ENCODE assay signal across 13 mouse cellular contexts in genomic region chr11:45921026-45921425, GRCm38 (mm10). TPM values are rescaled to one million over a fixed set of nuclear protein-coding genes. Genes with fewer than 3 reads are reported as not detected.
DNase-seq lines count a peak whose midpoint lies in the region; ATAC-seq lines count a peak whose summit lies in the region.
"Had no signal": no experiment of that assay in that cellular context is flagged by ENCODE, and none has a peak within 500 bp of the region (broad histone marks: within the 10 kb centered on the region; RNA-seq: fewer than 3 reads in every experiment).

No protein-coding gene starts in this region.

- H3K4me3 ChIP-seq in kidney, embryonic 16.5 days (ENCODE audit: low read length): no peak overlapping the region
- H3K4me3 ChIP-seq in embryonic facial prominence, embryonic 14.5 days (ENCODE audit: low read depth, low read length): no peak overlapping the region
- H3K4me3 ChIP-seq in hindbrain, embryonic 16.5 days (ENCODE audit: low read length): no peak overlapping the region
- H3K4me3 ChIP-seq in midbrain, embryonic 14.5 days (replicated peaks; ENCODE audit: low read depth, low read length): no peak overlapping the region
- H3K4me3 ChIP-seq: megakaryocyte, embryonic 14.5 days had no signal

- no peaks in the 10 kb centered on the region for H3K27me3 ChIP-seq in kidney, embryonic 16.5 days (ENCODE audit: insufficient read depth, low read length)
- H3K27me3 ChIP-seq in embryonic facial prominence, embryonic 14.5 days (replicated peaks; ENCODE audit: control insufficient read depth, insufficient read depth, low read length): no peaks in the 10 kb centered on the region
- H3K27me3 ChIP-seq in hindbrain, embryonic 16.5 days (replicated peaks; ENCODE audit: control insufficient read depth, insufficient read depth, low read length): no peaks in the 10 kb centered on the region
- no peaks in the 10 kb centered on the region for H3K27me3 ChIP-seq in midbrain, embryonic 14.5 days (ENCODE audit: control insufficient read depth, insufficient read depth, low read length)

- no peak for ATAC-seq in kidney, embryonic 16.5 days (ENCODE audit: low FRiP score, low TSS enrichment)
- ATAC-seq in embryonic facial prominence, embryonic 14.5 days (ENCODE audit: low read depth): no peak
- peak; percentile 10; the same call in 1 of the 2 replicates for ATAC-seq in hindbrain, embryonic 16.5 days
- no peak for ATAC-seq in midbrain, embryonic 14.5 days (ENCODE audit: low FRiP score, low TSS enrichment)
- ATAC-seq in CD4-positive, CD25-positive, alpha-beta regulatory T cell, adult 4 months: no peak

- DNase-seq in kidney, postnatal 25 days: no peak
- DNase-seq in embryonic facial prominence, embryonic 14.5 days (ENCODE audit: low spot score): no peak
- DNase-seq in midbrain, embryonic 14.5 days: no peak
- DNase-seq in thymus, postnatal 0 days (ENCODE audit: low spot score): no peak
- DNase-seq in B cell, adult 2 months: no peak
- DNase-seq: adrenal gland, adult 2 months; kidney, adult 2 months; thymus, postnatal 36 days had no signal

- H3K4me2 ChIP-seq in kidney, embryonic 16.5 days (replicated peaks; ENCODE audit: low read depth, low read length): peak overlapping the region; percentile 29
- H3K4me2 ChIP-seq in embryonic facial prominence, embryonic 14.5 days (ENCODE audit: low read depth, low read length): 0 out of 2 replicates have a peak overlapping the region, but pooled peaks have one; percentile 23
- peak overlapping the region; percentile 36 for H3K4me2 ChIP-seq in hindbrain, embryonic 16.5 days (ENCODE audit: low read length)
- H3K4me2 ChIP-seq in midbrain, embryonic 14.5 days (ENCODE audit: low read length): peak overlapping the region; percentile 37

- 56% methylated on average over 8 of the region's 8 CpGs for WGBS in kidney, embryonic 16.5 days
- 58% methylated on average over 8 of the region's 8 CpGs for WGBS in embryonic facial prominence, embryonic 14.5 days
- 43% methylated on average over 8 of the region's 8 CpGs for WGBS in hindbrain, embryonic 16.5 days
- 35% methylated on average over 8 of the region's 8 CpGs for WGBS in midbrain, embryonic 14.5 days

- no peaks in the 10 kb centered on the region for H3K9me3 ChIP-seq in kidney, embryonic 16.5 days (ENCODE audit: low read length)
- H3K9me3 ChIP-seq in embryonic facial prominence, embryonic 14.5 days (ENCODE audit: control insufficient read depth, low read length): no peaks in the 10 kb centered on the region
- no peaks in the 10 kb centered on the region for H3K9me3 ChIP-seq in hindbrain, embryonic 16.5 days (ENCODE audit: control insufficient read depth, low read length)
- H3K9me3 ChIP-seq in midbrain, embryonic 14.5 days (ENCODE audit: control insufficient read depth, low read length): no peaks in the 10 kb centered on the region
- H3K9me3 ChIP-seq: G1E; megakaryocyte, embryonic 14.5 days had no signal

- H3K9ac ChIP-seq in kidney, embryonic 16.5 days (replicated peaks; ENCODE audit: low read length): no peak overlapping the region
- peak overlapping the region; percentile 30; the same call in 1 of the 2 replicates for H3K9ac ChIP-seq in embryonic facial prominence, embryonic 14.5 days (ENCODE audit: low read depth, low read length)
- H3K9ac ChIP-seq in hindbrain, embryonic 16.5 days (ENCODE audit: low read depth, low read length): no peak overlapping the region
- H3K9ac ChIP-seq in midbrain, embryonic 14.5 days (replicated peaks; ENCODE audit: low read length): no peak overlapping the region

- no peak overlapping the region for H3K27ac ChIP-seq in kidney, embryonic 16.5 days (ENCODE audit: low read length)
- no peak overlapping the region for H3K27ac ChIP-seq in embryonic facial prominence, embryonic 14.5 days (replicated peaks; ENCODE audit: low read depth, low read length)
- H3K27ac ChIP-seq in hindbrain, embryonic 16.5 days (ENCODE audit: low read depth, low read length): peak overlapping the region; percentile 60; the same call in 1 of the 2 replicates
- peak overlapping the region; percentile 73 for H3K27ac ChIP-seq in midbrain, embryonic 14.5 days (replicated peaks; ENCODE audit: low read depth, low read length)

- H3K4me1 ChIP-seq in kidney, embryonic 16.5 days (ENCODE audit: insufficient read depth, low read length): peaks cover 5% of the 10 kb centered on the region; the same call in 1 of the 2 replicates
- H3K4me1 ChIP-seq in embryonic facial prominence, embryonic 14.5 days (ENCODE audit: control insufficient read depth, insufficient read depth, low read length): 0 out of 2 replicates have a peak, but pooled peaks cover 4% of the 10 kb centered on the region
- H3K4me1 ChIP-seq in hindbrain, embryonic 16.5 days (ENCODE audit: control insufficient read depth, insufficient read depth, low read depth, low read length): peaks cover 7% of the 10 kb centered on the region; the same call in 1 of the 2 replicates
- peaks cover 10% of the 10 kb centered on the region for H3K4me1 ChIP-seq in midbrain, embryonic 14.5 days (ENCODE audit: control insufficient read depth, insufficient read depth, low read length)

- H3K36me3 ChIP-seq in kidney, embryonic 16.5 days (ENCODE audit: insufficient read depth, low read length): no peaks in the 10 kb centered on the region
- H3K36me3 ChIP-seq in embryonic facial prominence, embryonic 14.5 days (ENCODE audit: control insufficient read depth, insufficient read depth, low read length): no peaks in the 10 kb centered on the region
- no peaks in the 10 kb centered on the region for H3K36me3 ChIP-seq in hindbrain, embryonic 16.5 days (ENCODE audit: control insufficient read depth, insufficient read depth, low read length)
- H3K36me3 ChIP-seq in midbrain, embryonic 14.5 days (ENCODE audit: control insufficient read depth, insufficient read depth, low read length): no peaks in the 10 kb centered on the region
- H3K36me3 ChIP-seq: G1E had no signal

RNA-seq across cellular contexts. Expression of gene Lsm11, which starts 23.7 kb away (rescaled TPM):
- 3.9 and 4.3 TPM in 2 replicates for polyA plus RNA-seq in kidney, embryonic 16.5 days (2015; fragmentation: Nextera tagmentation; extraction: Ambion mirVana)
- 8.3 TPM in 2 replicates for polyA plus RNA-seq in embryonic facial prominence, embryonic 14.5 days (2014; fragmentation: Nextera tagmentation; extraction: Ambion mirVana)
- 24.4 and 24.6 TPM in 2 replicates for polyA plus RNA-seq in hindbrain, embryonic 16.5 days (2015; fragmentation: Nextera tagmentation; extraction: Ambion mirVana)
- 27.2 and 28.5 TPM in 2 replicates for polyA plus RNA-seq in midbrain, embryonic 14.5 days (2014; fragmentation: Nextera tagmentation; extraction: Ambion mirVana)
- 1 to 10 TPM; 1.6 to 2.4 TPM for polyA plus RNA-seq in CD4-positive, CD25-positive, alpha-beta regulatory T cell, adult 4 months (2017; shearing (Covaris generic))
- 8.1 and 10.0 TPM in 2 replicates for polyA plus RNA-seq in thymus, postnatal 0 days (2015; fragmentation: Nextera tagmentation; extraction: Ambion mirVana)

RNA-seq across cellular contexts. Expression of gene Thg1l, which starts 34.3 kb away (rescaled TPM):
- 14.2 and 16.2 TPM in 2 replicates for polyA plus RNA-seq in kidney, embryonic 16.5 days (2015; fragmentation: Nextera tagmentation; extraction: Ambion mirVana)
- polyA plus RNA-seq in embryonic facial prominence, embryonic 14.5 days (2014; fragmentation: Nextera tagmentation; extraction: Ambion mirVana): 9.6 and 10.9 TPM in 2 replicates
- polyA plus RNA-seq in hindbrain, embryonic 16.5 days (2015; fragmentation: Nextera tagmentation; extraction: Ambion mirVana): 9.5 and 9.9 TPM in 2 replicates
- 9.9 and 10.4 TPM in 2 replicates for polyA plus RNA-seq in midbrain, embryonic 14.5 days (2014; fragmentation: Nextera tagmentation; extraction: Ambion mirVana)
- 10 to 100 TPM in 1 of 2 experiments, 1 to 10 TPM in 1; 8.1 to 11.0 TPM for polyA plus RNA-seq in CD4-positive, CD25-positive, alpha-beta regulatory T cell, adult 4 months (2017; shearing (Covaris generic))
- 12.6 and 12.9 TPM in 2 replicates for polyA plus RNA-seq in thymus, postnatal 0 days (2015; fragmentation: Nextera tagmentation; extraction: Ambion mirVana)

RNA-seq across cellular contexts. Expression of gene Sox30, which starts 59.1 kb away (rescaled TPM):
- polyA plus RNA-seq in kidney, embryonic 16.5 days (2015; fragmentation: Nextera tagmentation; extraction: Ambion mirVana): 0.13 and 0.16 TPM in 2 replicates
- polyA plus RNA-seq in embryonic facial prominence, embryonic 14.5 days (2014; fragmentation: Nextera tagmentation; extraction: Ambion mirVana): 0.21 and 0.24 TPM in 2 replicates
- not detected in 2 replicates for polyA plus RNA-seq in hindbrain, embryonic 16.5 days (2015; fragmentation: Nextera tagmentation; extraction: Ambion mirVana)
- polyA plus RNA-seq in midbrain, embryonic 14.5 days (2014; fragmentation: Nextera tagmentation; extraction: Ambion mirVana): 0.09 and 0.13 TPM in 2 replicates
- not detected for polyA plus RNA-seq in CD4-positive, CD25-positive, alpha-beta regulatory T cell, adult 4 months (2017; shearing (Covaris generic))
- polyA plus RNA-seq in thymus, postnatal 0 days (2015; fragmentation: Nextera tagmentation; extraction: Ambion mirVana): 0.19 and 0.26 TPM in 2 replicates
- polyA plus RNA-seq: G1E had no signal

Comparison
In these comparisons a context has a peak if more than half of its experiments do, and no peak if none do; other contexts are left out.
1. H3K27ac ChIP-seq: peak in hindbrain, embryonic 16.5 days (single experiment) and midbrain, embryonic 14.5 days (single experiment); none in kidney, embryonic 16.5 days (single experiment) and embryonic facial prominence, embryonic 14.5 days (single experiment).
2. Peak in every context shown above with its lines, with median percentiles within 50 percentile points of each other: H3K4me2 ChIP-seq.